Comparison of ENCODE assay signal across 9 mouse cellular contexts in the genomic region with DNA sequence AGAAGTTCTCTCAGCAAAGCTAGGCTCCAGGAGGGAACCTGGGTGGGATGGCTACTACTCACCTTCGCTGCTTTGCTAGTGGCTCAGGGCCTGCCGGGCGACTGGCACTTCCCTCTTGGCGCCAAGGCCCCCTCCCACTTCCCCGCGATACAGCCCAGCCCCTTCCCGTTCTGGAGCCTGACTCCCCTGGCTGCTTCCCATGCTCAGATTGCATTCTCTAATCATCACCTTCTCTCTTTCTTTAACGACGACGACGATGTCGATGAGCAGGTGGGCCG. TPM values are rescaled to one million over a fixed set of nuclear protein-coding genes. Genes with fewer than 3 reads are reported as not detected.
DNase-seq lines count a peak whose midpoint lies in the region; ATAC-seq and TF ChIP-seq lines count a peak whose summit lies in the region.
"Had no signal": no experiment of that assay in that cellular context is flagged by ENCODE, and none has a peak within 500 bp of the region (broad histone marks: within the 10 kb centered on the region; RNA-seq: fewer than 3 reads in every experiment).

Gene Adcy4 (minus strand): TSS at position 138 of the 278 bp plus-strand sequence.

- DNase-seq in thymus, adult 2 months = peak; percentile 0
- DNase-seq in thymus, postnatal 0 days (ENCODE audit: low spot score) = no peak
- DNase-seq in gastrocnemius, postnatal 4 days (ENCODE audit: low spot score in 2 of 2) = peak; percentile 13 to 14
- DNase-seq in hindbrain, postnatal 0 days (ENCODE audit: low spot score) = no peak
- peak; percentile 51 for DNase-seq in lung, embryonic 14.5 days
- no peak for DNase-seq in stomach, postnatal 0 days (ENCODE audit: low spot score)
- DNase-seq in right cerebral cortex, postnatal 4 days = no peak
- DNase-seq in right cerebral cortex, postnatal 25 days = no peak

- no peak for TF ChIP-seq POLR2A in thymus, adult 2 months (IDR thresholded peaks at IDR 0.05; ENCODE audit: control insufficient read depth, extremely low read depth, insufficient read depth, low read length, poor library complexity)

- no peak within 1 kb of the TSS for H3K9ac ChIP-seq in hindbrain, postnatal 0 days (replicated peaks; ENCODE audit: low read length)
- peak within 1 kb of the TSS; percentile 48 for H3K9ac ChIP-seq in lung, embryonic 14.5 days
- H3K9ac ChIP-seq in stomach, postnatal 0 days (ENCODE audit: low read length) = peak within 1 kb of the TSS; percentile 61

- WGBS in thymus, adult 2 months = 75% methylated on average over 13 of the region's 13 CpGs
- 4% methylated on average over 13 of the region's 13 CpGs for WGBS in hindbrain, postnatal 0 days
- 3% methylated on average over 13 of the region's 13 CpGs for WGBS in lung, embryonic 14.5 days
- WGBS in stomach, postnatal 0 days = 20% methylated on average over 13 of the region's 13 CpGs

- no peak for TF ChIP-seq EP300 in stomach, postnatal 0 days (optimal IDR thresholded peaks at IDR 0.05)

- no peaks in the 10 kb centered on the region for H3K36me3 ChIP-seq in thymus, adult 2 months (ENCODE audit: control insufficient read depth, insufficient read depth, low read length)
- H3K36me3 ChIP-seq in hindbrain, postnatal 0 days (ENCODE audit: insufficient read depth, low read length) = no peaks in the 10 kb centered on the region
- H3K36me3 ChIP-seq in lung, embryonic 14.5 days (ENCODE audit: insufficient read depth) = 0 out of 2 replicates have a peak, but pooled peaks cover 6% of the 10 kb centered on the region
- no peaks in the 10 kb centered on the region for H3K36me3 ChIP-seq in stomach, postnatal 0 days (ENCODE audit: control insufficient read depth, insufficient read depth, low read length)

- H3K27me3 ChIP-seq in thymus, adult 2 months (ENCODE audit: control insufficient read depth, insufficient read depth, low read length) = no peaks in the 10 kb centered on the region
- H3K27me3 ChIP-seq in hindbrain, postnatal 0 days (ENCODE audit: insufficient read depth, low read length) = peaks cover 63% of the 10 kb centered on the region
- H3K27me3 ChIP-seq in lung, embryonic 14.5 days (ENCODE audit: insufficient read depth, low read length) = peaks cover 25% of the 10 kb centered on the region; the same call in 1 of the 2 replicates
- H3K27me3 ChIP-seq in stomach, postnatal 0 days (ENCODE audit: control insufficient read depth, insufficient read depth, low read length) = no peaks in the 10 kb centered on the region

- ATAC-seq in hindbrain, postnatal 0 days = no peak
- no peak for ATAC-seq in lung, embryonic 14.5 days (ENCODE audit: insufficient read depth)
- ATAC-seq in stomach, postnatal 0 days (ENCODE audit: low FRiP score, low TSS enrichment) = no peak
- ATAC-seq: Patski had no signal

- H3K4me2 ChIP-seq in hindbrain, postnatal 0 days (ENCODE audit: low read depth, low read length) = peak within 1 kb of the TSS; percentile 57
- peak within 1 kb of the TSS; percentile 69 for H3K4me2 ChIP-seq in lung, embryonic 14.5 days
- peak within 1 kb of the TSS; percentile 66 for H3K4me2 ChIP-seq in stomach, postnatal 0 days (replicated peaks; ENCODE audit: low read depth)

- H3K27ac ChIP-seq in thymus, adult 2 months (ENCODE audit: control insufficient read depth, insufficient read depth, low read length) = no peak within 1 kb of the TSS
- no peak within 1 kb of the TSS; the same call in 1 of the 2 replicates for H3K27ac ChIP-seq in hindbrain, postnatal 0 days
- H3K27ac ChIP-seq in lung, embryonic 14.5 days (ENCODE audit: low read depth) = peak within 1 kb of the TSS; percentile 63; the same call in 1 of the 2 replicates
- peak within 1 kb of the TSS; percentile 77 for H3K27ac ChIP-seq in stomach, postnatal 0 days (replicated peaks)

- H3K4me1 ChIP-seq in thymus, adult 2 months (replicated peaks; ENCODE audit: control insufficient read depth, insufficient read depth, low read length) = peaks cover 12% of the 10 kb centered on the region
- H3K4me1 ChIP-seq in hindbrain, postnatal 0 days (ENCODE audit: insufficient read depth, low read length) = peaks cover 9% of the 10 kb centered on the region; the same call in 1 of the 2 replicates
- H3K4me1 ChIP-seq in lung, embryonic 14.5 days (ENCODE audit: insufficient read depth) = peaks cover 10% of the 10 kb centered on the region
- H3K4me1 ChIP-seq in stomach, postnatal 0 days (replicated peaks; ENCODE audit: control insufficient read depth, insufficient read depth) = peaks cover 4% of the 10 kb centered on the region

- TF ChIP-seq CTCF in thymus, adult 2 months (IDR thresholded peaks at IDR 0.05; ENCODE audit: borderline replicate concordance, control insufficient read depth, extremely low read depth, insufficient read depth, low read length, poor library complexity) = no peak
- no peak for TF ChIP-seq CTCF in hindbrain, postnatal 0 days (IDR thresholded peaks at IDR 0.05; ENCODE audit: low read depth)
- no peak for TF ChIP-seq CTCF in lung, embryonic 14.5 days (IDR thresholded peaks at IDR 0.05; ENCODE audit: low read depth)
- TF ChIP-seq CTCF in stomach, postnatal 0 days (IDR thresholded peaks at IDR 0.05; ENCODE audit: low read depth) = no peak

- H3K9me3 ChIP-seq in hindbrain, postnatal 0 days (ENCODE audit: low read length) = no peaks in the 10 kb centered on the region
- H3K9me3 ChIP-seq in lung, embryonic 14.5 days (ENCODE audit: low read depth, low read length) = no peaks in the 10 kb centered on the region
- no peaks in the 10 kb centered on the region for H3K9me3 ChIP-seq in stomach, postnatal 0 days (ENCODE audit: control insufficient read depth, low read length)

- H3K4me3 ChIP-seq in thymus, adult 2 months (ENCODE audit: control insufficient read depth, insufficient read depth, low read length) = no peak within 1 kb of the TSS
- peak within 1 kb of the TSS; percentile 29 for H3K4me3 ChIP-seq in hindbrain, postnatal 0 days (ENCODE audit: low read length)
- peak within 1 kb of the TSS; percentile 45 for H3K4me3 ChIP-seq in lung, embryonic 14.5 days (ENCODE audit: low read depth, low read length)
- H3K4me3 ChIP-seq in stomach, postnatal 0 days (ENCODE audit: low read depth, low read length) = peak within 1 kb of the TSS; percentile 41

RNA-seq across cellular contexts. Expression of gene Adcy4, which starts in this region (rescaled TPM):
- polyA plus RNA-seq in thymus, adult 2 months (2012; rRNA removed) = 7.4 and 11.2 TPM in 2 replicates
- polyA plus RNA-seq in thymus, postnatal 0 days (2015; fragmentation: Nextera tagmentation; extraction: Ambion mirVana) = 2.2 and 2.7 TPM in 2 replicates
- total RNA-seq in gastrocnemius, postnatal 4 days (2021) = 10 to 100 TPM in 1 of 2 experiments, 1 to 10 TPM in 1; 9.2 to 11.3 TPM
- total RNA-seq in hindbrain, postnatal 0 days (2014; rRNA removed) = 5.6 and 5.8 TPM in 2 replicates
- 1.7 and 2.8 TPM in 2 replicates for polyA plus RNA-seq in hindbrain, postnatal 0 days (2015; fragmentation: Nextera tagmentation; extraction: Ambion mirVana)
- polyA plus RNA-seq in lung, embryonic 14.5 days (2014; fragmentation: Nextera tagmentation; extraction: Ambion mirVana) = 11.6 and 14.1 TPM in 2 replicates
- polyA plus RNA-seq in stomach, postnatal 0 days (2015; fragmentation: Nextera tagmentation; extraction: Ambion mirVana) = 2.3 and 2.5 TPM in 2 replicates
- polyA plus RNA-seq: Patski had no signal

Comparison
In these comparisons a context has a peak if more than half of its experiments do, and no peak if none do; other contexts are left out.
1. DNase-seq: peak in thymus, adult 2 months (single experiment), gastrocnemius, postnatal 4 days (2 of 2) and lung, embryonic 14.5 days (single experiment); none in thymus, postnatal 0 days (single experiment), hindbrain, postnatal 0 days (single experiment), stomach, postnatal 0 days (single experiment), right cerebral cortex, postnatal 4 days (single experiment) and right cerebral cortex, postnatal 25 days (single experiment).
2. H3K27ac ChIP-seq: peak in lung, embryonic 14.5 days (single experiment) and stomach, postnatal 0 days (single experiment); none in thymus, adult 2 months (single experiment) and hindbrain, postnatal 0 days (single experiment).
3. Peak in every context shown above with its lines, with median percentiles within 50 percentile points of each other: H3K4me2 ChIP-seq.